1 mouse cellular context compared by ENCODE assay signal in genomic region chr15:102207351-102207750, GRCm38 (mm10).
TF ChIP-seq lines count a peak whose summit lies in the region.

No protein-coding gene starts in this region.

TF ChIP-seq in CH12.LX, 34 proteins besides CTCF, POLR2A, EP300 and RAD21:
- no peak for TF ChIP-seq SMC3 (IDR thresholded peaks at IDR 0.05; ENCODE audit: low read depth, low read length)
- no peak for TF ChIP-seq MAZ (IDR thresholded peaks at IDR 0.05; ENCODE audit: low read depth, low read length)
- TF ChIP-seq CHD1 (IDR thresholded peaks at IDR 0.05; ENCODE audit: low read depth, low read length) = no peak
- no peak for TF ChIP-seq PAX5 (IDR thresholded peaks at IDR 0.05; ENCODE audit: low read length)
- no peak for TF ChIP-seq IRF4 (IDR thresholded peaks at IDR 0.05; ENCODE audit: low read depth, low read length)
TF ChIP-seq in CH12.LX: peak in this region for 0.
